Mouse (Mus musculus) MEL (cell line): ENCODE measurements around the gene Trp73. TPM values are rescaled to one million over a fixed set of nuclear protein-coding genes. Genes with fewer than 3 reads are reported as not detected.

ENCODE experiments used
- DNase-seq: peaks from one replicate; pipeline ENCODE4 v3.0.0; 2011; ENCODE audit warnings: low read depth, low spot score
- H3K27ac ChIP-seq: 2 replicates; pipeline ENCODE4 v1.5.1; 2012; ENCODE audit warnings: low read depth, mild to moderate bottlenecking, control low read depth, low read length, moderate library complexity; ENCODE audit not compliant: control insufficient read depth
- H3K27me3 ChIP-seq, 2 experiments: fragments of 150-350 bp in 1 of 2; sonication (generic) in 1 of 2; 2 replicates each; pipeline ENCODE4 v1.6.1; 2012; ENCODE audit warnings: low read length in 2 of 2, mild to moderate bottlenecking in 2 of 2, improper control_type of control experiment in 1 of 2, moderate library complexity in 1 of 2; ENCODE audit not compliant: insufficient read depth in 2 of 2, control insufficient read depth in 1 of 2
- H3K36me3 ChIP-seq, 2 experiments: 2 replicates each; pipeline ENCODE4 v1.6.1; 2012 to 2014; ENCODE audit warnings: low read length in 2 of 2, improper control_type of control experiment in 1 of 2, inconsistent platforms in 1 of 2, mild to moderate bottlenecking in 1 of 2; ENCODE audit not compliant: insufficient read depth in 2 of 2, control insufficient read depth in 1 of 2
- H3K4me1 ChIP-seq, 2 experiments: fragments of 150-350 bp in 1 of 2; sonication (generic) in 1 of 2; 2 replicates each; pipeline ENCODE4 v1.6.1; 2012; ENCODE audit warnings: low read length in 2 of 2, improper control_type of control experiment in 1 of 2, mild to moderate bottlenecking in 1 of 2; ENCODE audit not compliant: insufficient read depth in 2 of 2, control insufficient read depth in 1 of 2
- H3K4me3 ChIP-seq, 2 experiments: fragments of 150-350 bp in 1 of 2; sonication (generic) in 1 of 2; 2 replicates each; pipeline ENCODE4 v1.5.1; 2012; ENCODE audit warnings: low read depth in 2 of 2, low read length in 2 of 2, mild to moderate bottlenecking in 2 of 2, moderate library complexity in 2 of 2, control low read depth in 1 of 2, improper control_type of control experiment in 1 of 2; ENCODE audit not compliant: control insufficient read depth in 1 of 2, insufficient read depth in 1 of 2
- H3K79me2 ChIP-seq: 2 replicates; pipeline ENCODE4 v1.6.1; 2012; ENCODE audit warnings: mild to moderate bottlenecking, low read length, moderate library complexity; ENCODE audit not compliant: control insufficient read depth, poor library complexity, insufficient read depth
- H3K9ac ChIP-seq: 2 replicates; pipeline ENCODE4 v1.6.1; 2012; ENCODE audit warnings: low read depth, mild to moderate bottlenecking, control low read depth, low read length, moderate library complexity; ENCODE audit not compliant: control insufficient read depth, poor library complexity, severe bottlenecking
- H3K9me3 ChIP-seq: fragments of 150-350 bp; sonication (generic); replicated peaks from 2 replicates; pipeline ENCODE4 v1.6.1; 2012; ENCODE audit warnings: mild to moderate bottlenecking, low read length, improper control_type of control experiment, moderate library complexity; ENCODE audit not compliant: insufficient read depth
- CHD1 ChIP-seq: IDR thresholded peaks from 2 replicates; pipeline ENCODE4 v1.6.1; 2012; ENCODE audit warnings: low read depth, mild to moderate bottlenecking, inconsistent platforms, low read length, improper control_type of control experiment
- CHD2 ChIP-seq: IDR thresholded peaks from 2 replicates; pipeline ENCODE4 v1.6.1; 2011; ENCODE audit warnings: low read length, improper control_type of control experiment
- ETS1 ChIP-seq: IDR thresholded peaks from 2 replicates; pipeline ENCODE4 v1.6.1; 2012; ENCODE audit warnings: low read depth, mild to moderate bottlenecking, inconsistent platforms, low read length, improper control_type of control experiment, moderate library complexity
- GABPA ChIP-seq: IDR thresholded peaks from 2 replicates; pipeline ENCODE4 v1.6.1; 2012; ENCODE audit warnings: low read depth, mild to moderate bottlenecking, inconsistent platforms, low read length, improper control_type of control experiment, moderate library complexity
- HCFC1 ChIP-seq: IDR thresholded peaks from 2 replicates; pipeline ENCODE4 v1.6.1; 2012; ENCODE audit warnings: low read depth, mild to moderate bottlenecking, inconsistent platforms, low read length, improper control_type of control experiment, moderate library complexity
- MAFK ChIP-seq: IDR thresholded peaks from 2 replicates; pipeline ENCODE4 v1.6.1; 2011; ENCODE audit warnings: low read depth, mild to moderate bottlenecking, low read length, improper control_type of control experiment, borderline replicate concordance
- NRF1 ChIP-seq: IDR thresholded peaks from 2 replicates; pipeline ENCODE4 v1.6.1; 2014; ENCODE audit warnings: low read depth, mild to moderate bottlenecking, inconsistent platforms, low read length, improper control_type of control experiment, moderate library complexity; ENCODE audit not compliant: poor library complexity, insufficient read depth, severe bottlenecking
- POLR2AphosphoS2 ChIP-seq: IDR thresholded peaks from 2 replicates; pipeline ENCODE4 v1.6.1; 2011; ENCODE audit warnings: low read length, improper control_type of control experiment
- POLR2AphosphoS5 ChIP-seq: IDR thresholded peaks from 2 replicates; pipeline ENCODE4 v1.6.1; 2012; ENCODE audit warnings: low read depth, borderline replicate concordance, mild to moderate bottlenecking, inconsistent platforms, low read length, moderate library complexity, mixed read lengths
- SIN3A ChIP-seq: IDR thresholded peaks from 2 replicates; pipeline ENCODE4 v1.6.1; 2012; ENCODE audit warnings: low read length, improper control_type of control experiment, inconsistent platforms
- SMC3 ChIP-seq: IDR thresholded peaks from 2 replicates; pipeline ENCODE4 v1.6.1; 2011; ENCODE audit warnings: low read depth, low read length, improper control_type of control experiment
- TCF12 ChIP-seq: IDR thresholded peaks from 2 replicates; pipeline ENCODE4 v1.6.1; 2014; ENCODE audit warnings: low read depth, mild to moderate bottlenecking, inconsistent platforms, low read length, improper control_type of control experiment, moderate library complexity
- UBTF ChIP-seq: IDR thresholded peaks from 2 replicates; pipeline ENCODE4 v1.6.1; 2012; ENCODE audit warnings: low read depth, mild to moderate bottlenecking, inconsistent platforms, low read length, improper control_type of control experiment, moderate library complexity, borderline replicate concordance; ENCODE audit not compliant: insufficient read depth
- ZMIZ1 ChIP-seq: IDR thresholded peaks from 2 replicates; pipeline ENCODE4 v1.6.1; 2012; ENCODE audit warnings: low read depth, mild to moderate bottlenecking, inconsistent platforms, low read length, improper control_type of control experiment, moderate library complexity
- polyA plus RNA-seq, 2 experiments: library from polyadenylated mRNA; stranded (reverse) in 1 of 2; unstranded in 1 of 2; fragments of >175 nt in 1 of 2; fragments of >200 nt in 1 of 2; gene quantifications; 2 replicates each; pipeline versions ENCODE4 v1.2.1 to v1.2.4; 2012; ENCODE audit warnings: low replicate concordance in 2 of 2, low read depth in 1 of 2; ENCODE audit not compliant: insufficient read length in 2 of 2, insufficient read depth in 1 of 2, missing spikeins in 1 of 2
- total RNA-seq: library from RNA; depleted of rRNA; stranded (reverse); fragments of 300-350 nt; gene quantifications from 2 replicates; pipeline ENCODE4 v1.2.3, GENCODE M21; 2012

Trp73 gene
- total and polyA plus RNA-seq, 3 experiments: 0.03 to 0.04 TPM; not detected in 1

DNA sequence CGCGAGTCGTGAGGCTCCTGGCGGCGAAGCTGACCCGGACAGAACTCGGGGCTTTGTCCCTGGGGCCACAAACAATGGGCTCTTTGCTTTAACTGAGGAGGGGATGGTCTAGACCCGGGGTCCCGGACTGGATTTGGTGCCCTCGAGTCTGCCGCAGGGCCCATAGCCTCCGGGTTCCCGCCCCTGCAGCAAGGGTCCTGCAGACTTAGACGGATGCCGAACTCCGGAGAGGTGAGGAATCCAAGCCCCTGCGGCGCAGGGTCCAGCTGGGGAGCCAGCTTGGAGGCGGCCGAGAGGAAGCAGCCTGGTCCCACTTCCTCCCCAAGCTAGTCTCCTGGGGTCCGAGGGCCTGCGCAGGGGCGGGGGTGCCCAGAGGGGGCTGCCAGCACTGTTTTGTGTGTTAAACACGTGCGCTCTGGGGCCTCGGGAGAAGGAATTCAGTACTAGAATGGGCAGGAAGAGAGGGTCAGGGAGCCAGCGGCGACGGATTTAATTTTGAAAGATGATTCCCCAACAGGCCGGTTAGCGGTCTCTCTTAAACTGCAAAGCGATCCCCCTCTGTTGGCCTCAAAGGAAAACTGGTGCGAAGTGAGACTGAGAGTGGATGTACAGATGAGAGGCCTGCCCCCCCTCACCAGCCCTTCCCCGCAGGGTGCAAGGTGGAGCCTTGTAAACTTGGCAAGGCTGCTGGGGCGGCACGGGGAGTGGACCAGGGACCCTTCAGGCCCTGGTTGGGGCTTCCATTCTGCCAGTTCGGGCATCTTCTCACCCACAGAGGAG lies 31.3 kb upstream of the Trp73 start:
- Histone ChIP-seq H3K36me3 (no peaks in the 10 kb centered on the region), H3K9ac (no peak overlapping the region)
- TF ChIP-seq ZMIZ1 (no peak), MAFK (no peak), SMC3 (no peak), TCF12 (no peak), NRF1 (no peak), GABPA (no peak)
- TF ChIP-seq, all 39 proteins: peak for 0
- H3K9me3 ChIP-seq: no peaks in the 10 kb centered on the region
- H3K79me2 ChIP-seq: no peaks in the 10 kb centered on the region
- H3K27me3 ChIP-seq: no peaks in the 10 kb centered on the region
- H3K4me1 ChIP-seq: no peaks in the 10 kb centered on the region
- H3K4me3 ChIP-seq: no peak overlapping the region
- no peak for DNase-seq
- no peak overlapping the region for H3K27ac ChIP-seq

DNA sequence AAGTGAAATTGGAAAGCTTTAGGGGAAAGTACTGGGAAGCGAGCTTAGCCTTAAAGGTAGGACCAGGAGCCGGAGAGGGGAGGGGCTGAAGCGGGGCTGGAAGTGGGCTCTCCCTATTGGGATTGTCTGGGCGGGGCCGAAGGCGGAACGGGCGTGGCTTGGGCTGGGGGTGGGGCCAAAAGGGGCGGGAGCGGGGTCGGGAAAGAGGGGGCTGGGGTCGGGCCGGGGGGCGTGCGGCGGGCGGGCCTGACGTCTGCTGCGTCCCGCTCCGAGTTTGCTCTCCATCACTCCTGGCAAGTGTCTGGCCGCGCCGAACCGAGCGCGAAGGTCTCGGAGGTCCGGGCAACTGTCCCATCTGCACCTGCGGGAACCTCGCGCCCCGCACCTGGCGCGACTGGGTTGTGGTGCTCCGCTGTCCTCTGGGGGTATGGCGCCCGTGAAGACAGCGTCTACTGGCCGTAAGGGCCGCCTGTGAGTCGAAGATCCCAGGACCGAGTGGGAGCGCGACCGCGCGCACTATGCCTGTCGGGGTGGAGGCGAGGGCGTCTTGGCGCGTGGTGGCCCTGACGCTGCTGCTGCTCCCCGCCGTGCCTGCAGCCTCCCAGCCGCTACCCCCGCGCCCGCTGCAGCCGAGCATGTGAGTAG lies 30.6 kb upstream of the Trp73 start, which contains the start of gene Megf6:
Gene Megf6, plus strand, starts transcription at position 225 of the 645 bp plus-strand sequence.
- Histone ChIP-seq H3K4me1 (no peaks in the 10 kb centered on the region), H3K4me3 (no peak within 1 kb of the TSS), H3K36me3 (no peaks in the 10 kb centered on the region), H3K27ac (no peak within 1 kb of the TSS), H3K9ac (no peak within 1 kb of the TSS), H3K79me2 (no peaks in the 10 kb centered on the region), H3K9me3 (no peaks in the 10 kb centered on the region), H3K27me3 (no peaks in the 10 kb centered on the region)
- no peak for DNase-seq
- TF ChIP-seq MAFK (no peak), CHD1 (no peak), HCFC1 (no peak), UBTF (no peak), SIN3A (no peak), POLR2AphosphoS2 (no peak), POLR2AphosphoS5 (no peak), ETS1 (no peak), CHD2 (no peak)
- TF ChIP-seq, all 39 proteins: peak for 0
